Mouse (Mus musculus) testis, adult 2 months (tissue): ENCODE data around the gene Phf3.

Source experiments
- CTCF ChIP-seq: fragments of 200-500 bp; IDR thresholded peaks from 2 replicates; pipeline ENCODE4 v1.5.1; 2012; ENCODE audit warnings: low read depth, mild to moderate bottlenecking, inconsistent platforms, low read length, moderate library complexity; ENCODE audit not compliant: control insufficient read depth, insufficient read depth, insufficient replicate concordance
- POLR2A ChIP-seq: fragments of 200-500 bp; IDR thresholded peaks from 2 replicates; pipeline ENCODE4 v1.6.1; 2012; ENCODE audit warnings: low read depth, mild to moderate bottlenecking, inconsistent platforms, low read length, moderate library complexity; ENCODE audit not compliant: control insufficient read depth

DNA sequence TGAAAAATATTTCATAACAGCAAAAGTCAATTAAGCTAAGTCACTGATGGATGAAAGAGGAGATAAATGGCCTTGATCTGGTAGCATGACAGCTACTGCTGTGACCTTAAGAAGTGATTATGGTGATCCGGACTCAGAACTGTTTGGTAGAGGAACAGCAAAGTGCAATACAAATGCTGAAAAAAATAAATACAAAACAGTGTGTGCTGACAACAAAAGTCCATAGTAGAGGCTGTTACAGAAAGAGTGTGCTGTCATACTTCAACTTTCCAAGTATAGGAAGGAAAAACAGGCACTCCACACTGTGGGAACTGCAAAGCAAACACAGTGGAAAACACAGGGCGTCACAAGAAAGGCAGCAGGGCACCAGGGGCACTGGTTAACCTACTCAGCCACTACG lies 34.1 kb downstream of the Phf3 start:
- TF ChIP-seq POLR2A (no peak), CTCF (no peak)
